Mouse (Mus musculus) heart, postnatal 10 days (tissue): ENCODE measurements around the gene Mcm3. TPM values are rescaled to one million over a fixed set of nuclear protein-coding genes. Genes with fewer than 3 reads are reported as not detected.

Source experiments
- total RNA-seq, 2 experiments: library from RNA; stranded (reverse); gene quantifications; 2 replicates each; pipeline ENCODE4 v1.2.3; 2021

Gene Mcm3
- total RNA-seq, 2 experiments from 2014 or later = 24.0 to 30.0 TPM

Other genes starting within 250 kb of the Mcm3 start
- not detected for gene Pkhd1, start 202.2 kb downstream of the Mcm3 start, total RNA-seq
- gene Il17a, start 89.4 kb downstream of the Mcm3 start, total RNA-seq = not detected
- not detected for gene Il17f, start 29.7 kb downstream of the Mcm3 start, total RNA-seq
- 1 to 10 TPM; 2.6 to 2.9 TPM for gene Paqr8, start 70.3 kb upstream of the Mcm3 start, total RNA-seq
- gene Efhc1, start 131.3 kb upstream of the Mcm3 start, total RNA-seq = 1 to 10 TPM; 1.0 to 1.2 TPM